Comparison of ENCODE assay signal across 17 mouse cellular contexts in the genomic region with DNA sequence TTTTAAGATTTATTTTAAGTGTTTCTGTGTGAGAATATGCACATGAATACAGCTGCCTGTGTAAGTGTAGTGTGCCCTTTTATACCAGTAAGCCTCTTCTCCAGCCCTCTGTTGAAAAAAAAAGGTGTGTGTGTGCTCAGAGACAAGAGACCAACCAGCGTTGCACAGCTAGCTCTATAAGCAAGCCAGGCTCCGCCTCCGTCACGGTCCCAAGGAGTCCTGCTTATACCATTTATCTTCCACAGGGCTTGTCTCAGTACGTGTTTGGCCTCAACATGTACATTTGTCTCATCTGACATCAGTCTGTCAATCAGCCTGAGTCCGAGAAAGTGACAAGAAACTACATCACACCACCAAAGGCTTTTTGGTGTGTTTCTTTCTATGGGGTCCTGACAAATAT. TPM values are rescaled to one million over a fixed set of nuclear protein-coding genes. Genes with fewer than 3 reads are reported as not detected.
"Had no signal": no experiment of that assay in that cellular context is flagged by ENCODE, and none has a peak within 500 bp of the region (broad histone marks: within the 10 kb centered on the region; RNA-seq: fewer than 3 reads in every experiment).

No protein-coding gene starts in this region.

- H3K4me2 ChIP-seq: liver, embryonic 11.5 days; liver, embryonic 13.5 days; liver, embryonic 15.5 days; lung, embryonic 14.5 days; midbrain, embryonic 12.5 days; neural tube, embryonic 13.5 days had no signal

- H3K36me3 ChIP-seq: midbrain, embryonic 12.5 days; neural tube, embryonic 13.5 days had no signal

- H3K9ac ChIP-seq: liver, embryonic 13.5 days; liver, embryonic 15.5 days; lung, embryonic 14.5 days; midbrain, embryonic 12.5 days; neural tube, embryonic 13.5 days had no signal

- H3K4me3 ChIP-seq: liver, embryonic 13.5 days; liver, embryonic 15.5 days; midbrain, embryonic 12.5 days; myocyte; neural tube, embryonic 13.5 days had no signal

- H3K9me3 ChIP-seq: liver, embryonic 13.5 days; liver, embryonic 15.5 days; midbrain, embryonic 12.5 days; neural tube, embryonic 13.5 days had no signal

- DNase-seq: liver, embryonic 13.5 days; lung, adult 18-20 months; lung, embryonic 14.5 days; lung, postnatal 10 days; lung, postnatal 4 days; midbrain, embryonic 14.5 days; right cerebral cortex, postnatal 14 days; thymus, adult 2 months; thymus, postnatal 25 days; thymus, postnatal 4 days had no signal

- H3K27ac ChIP-seq: liver, embryonic 13.5 days; liver, embryonic 15.5 days; midbrain, embryonic 12.5 days had no signal

- H3K27me3 ChIP-seq: liver, embryonic 13.5 days; liver, embryonic 15.5 days; midbrain, embryonic 12.5 days; neural tube, embryonic 13.5 days had no signal

- ATAC-seq: midbrain, embryonic 16.5 days had no signal

RNA-seq across cellular contexts. Expression of a gene that starts 56.2 kb away (rescaled TPM):
- polyA plus RNA-seq: liver, embryonic 15.5 days had no signal

RNA-seq across cellular contexts. Expression of a gene that starts 56.6 kb away (rescaled TPM):
- polyA plus RNA-seq: liver, embryonic 11.5 days; liver, embryonic 13.5 days; liver, embryonic 15.5 days; lung, embryonic 14.5 days; stomach, embryonic 14.5 days; thymus, adult 2 months had no signal
